Mouse (Mus musculus): ENCODE measurements at regions not wholly inside any gene's neighbourhood (a gene's known extent, or its start where the extent isn't known, plus 50 kb on each side); places are given as distances from the start of the nearest gene placed in this dataset.

- TF ChIP-seq CTCF (IDR thresholded peaks at IDR 0.05; ENCODE audit: low read depth) (no peak), EP300 (optimal IDR thresholded peaks at IDR 0.05) (no peak)
Observed at GRCm38 (mm10) chr2:50698841-50699240, 402.2 kb upstream of the Mmadhc start.
